Mouse (Mus musculus): ENCODE results near the gene Dnajb2. TPM values are rescaled to one million over a fixed set of nuclear protein-coding genes. Genes with fewer than 3 reads are reported as not detected.

Gene Dnajb2
- polyA plus RNA-seq, 1 experiment, result 6.7 TPM

DNA sequence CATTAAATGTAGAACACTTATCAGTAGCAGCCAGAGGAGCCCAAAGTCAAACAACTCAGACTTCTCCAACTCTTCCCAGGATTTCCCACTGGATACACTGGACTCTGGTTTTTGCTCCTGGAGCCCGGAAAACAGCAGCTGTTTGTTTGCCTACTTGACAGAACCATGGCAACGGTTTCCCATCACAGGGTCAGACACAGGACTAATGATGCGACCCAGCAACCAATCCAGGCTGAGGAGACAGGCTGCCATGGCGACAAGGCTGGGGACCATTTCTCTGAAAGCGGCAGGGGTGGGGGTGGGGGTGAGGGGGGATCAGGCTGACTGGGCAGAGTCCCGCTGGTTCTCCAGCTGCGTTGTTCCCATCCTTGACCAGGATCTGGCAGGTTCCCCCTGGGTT lies 53.2 kb downstream of the Dnajb2 start:
- TF ChIP-seq CTCF (IDR thresholded peaks at IDR 0.05; ENCODE audit: low read depth, low read length) (no peak), POLR2A (IDR thresholded peaks at IDR 0.05; ENCODE audit: borderline replicate concordance, low read depth, low read length) (no peak)
- H3K4me3 ChIP-seq (ENCODE audit: insufficient read depth, low read length), result no peak overlapping the region
- H3K27ac ChIP-seq (ENCODE audit: insufficient read depth, low read depth, low read length), result no peak overlapping the region
- H3K4me1 ChIP-seq (ENCODE audit: control insufficient read depth, insufficient read depth, low read length), result no peaks in the 10 kb centered on the region

DNA sequence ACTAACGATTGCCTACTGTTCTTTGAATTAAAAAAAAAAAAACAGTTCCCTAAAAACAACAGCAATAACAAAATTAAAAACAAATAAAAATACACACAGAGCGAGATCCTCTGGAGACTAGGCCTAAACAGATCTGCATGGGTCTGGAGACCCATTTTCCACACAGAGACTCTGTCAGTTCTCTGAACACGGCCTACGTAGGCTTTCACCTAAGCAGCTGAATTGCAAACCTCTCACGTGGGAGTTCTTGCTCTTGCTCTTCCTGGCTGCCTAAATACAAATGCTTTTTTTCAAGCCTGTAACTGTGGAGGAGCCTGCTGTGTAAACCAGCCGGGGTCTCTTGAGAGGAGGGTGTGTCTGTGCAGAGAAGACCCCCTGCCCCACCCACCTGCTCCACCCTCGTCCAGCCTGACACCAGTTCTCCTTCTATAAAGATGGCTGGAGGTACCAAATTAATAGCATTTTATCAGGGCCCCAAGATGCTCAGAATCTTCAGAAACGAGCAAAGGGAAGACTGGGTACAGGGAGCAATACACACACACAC lies 53.8 kb downstream of the Dnajb2 start:
- H3K27ac ChIP-seq (ENCODE audit: insufficient read depth, low read depth, low read length), result no peak overlapping the region
- TF ChIP-seq CTCF (IDR thresholded peaks at IDR 0.05; ENCODE audit: low read depth, low read length), result no peak
- TF ChIP-seq POLR2A (IDR thresholded peaks at IDR 0.05; ENCODE audit: borderline replicate concordance, low read depth, low read length), result no peak
- H3K4me3 ChIP-seq (ENCODE audit: insufficient read depth, low read length), result no peak overlapping the region
- H3K4me1 ChIP-seq (ENCODE audit: control insufficient read depth, insufficient read depth, low read length), result no peaks in the 10 kb centered on the region

DNA sequence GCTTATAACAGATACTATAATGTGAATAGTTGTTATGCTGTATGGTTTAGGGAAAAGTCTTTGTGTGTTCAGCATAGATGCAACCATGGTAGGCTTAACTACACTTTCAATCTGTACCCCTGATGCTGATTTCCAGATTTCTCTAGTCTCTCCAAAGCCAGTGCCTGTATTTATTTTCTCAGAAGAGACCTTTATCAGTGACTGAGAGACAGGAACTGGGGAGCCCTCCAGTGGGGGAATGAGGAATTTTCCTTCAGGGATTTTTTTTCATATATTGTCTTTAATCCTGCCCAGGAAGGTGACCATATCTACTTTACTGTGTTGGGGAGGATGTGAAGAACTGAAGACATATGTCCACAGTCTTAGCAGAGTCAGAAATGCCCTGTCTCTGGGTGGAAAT lies 54.4 kb downstream of the Dnajb2 start:
- Histone ChIP-seq H3K27ac (ENCODE audit: insufficient read depth, low read depth, low read length) (no peak overlapping the region), H3K4me1 (ENCODE audit: control insufficient read depth, insufficient read depth, low read length) (no peaks in the 10 kb centered on the region), H3K4me3 (ENCODE audit: insufficient read depth, low read length) (no peak overlapping the region)
- TF ChIP-seq CTCF (IDR thresholded peaks at IDR 0.05; ENCODE audit: low read depth, low read length) (no peak), POLR2A (IDR thresholded peaks at IDR 0.05; ENCODE audit: borderline replicate concordance, low read depth, low read length) (no peak)

DNA sequence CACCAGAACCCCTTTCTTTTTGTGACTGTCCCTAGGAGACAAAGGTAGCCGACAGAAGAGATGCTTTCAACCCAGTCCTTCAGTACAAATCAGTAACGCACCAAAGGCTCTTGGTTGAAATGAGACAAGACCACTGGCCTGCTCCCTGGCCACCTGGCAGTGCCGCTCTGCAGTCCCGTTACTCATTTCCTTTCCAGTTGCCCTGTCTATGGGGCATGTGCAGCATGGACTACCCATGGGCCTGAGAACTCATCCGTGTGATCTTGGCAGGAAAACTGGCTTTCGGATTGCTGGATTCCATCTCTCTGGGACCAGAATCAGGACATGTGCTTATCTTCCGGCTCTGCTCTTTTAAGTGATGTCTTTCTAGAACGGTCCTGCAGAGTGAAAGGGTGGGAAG lies 55.1 kb downstream of the Dnajb2 start:
- Histone ChIP-seq H3K4me1 (ENCODE audit: control insufficient read depth, insufficient read depth, low read length) (no peaks in the 10 kb centered on the region), H3K4me3 (ENCODE audit: insufficient read depth, low read length) (no peak overlapping the region), H3K27ac (ENCODE audit: insufficient read depth, low read depth, low read length) (no peak overlapping the region)
- TF ChIP-seq CTCF (IDR thresholded peaks at IDR 0.05; ENCODE audit: low read depth, low read length) (no peak), POLR2A (IDR thresholded peaks at IDR 0.05; ENCODE audit: borderline replicate concordance, low read depth, low read length) (no peak)

GRCm38 (mm10) chr1:75292476-75293330 lies 56.5 kb downstream of the Dnajb2 start:
- Histone ChIP-seq H3K4me1 (ENCODE audit: control insufficient read depth, insufficient read depth, low read length) (no peaks in the 10 kb centered on the region), H3K4me3 (ENCODE audit: insufficient read depth, low read length) (no peak overlapping the region), H3K27ac (ENCODE audit: insufficient read depth, low read depth, low read length) (no peak overlapping the region)
- TF ChIP-seq POLR2A (IDR thresholded peaks at IDR 0.05; ENCODE audit: borderline replicate concordance, low read depth, low read length), result no peak
- no peak for TF ChIP-seq CTCF (IDR thresholded peaks at IDR 0.05; ENCODE audit: low read depth, low read length)

- Histone ChIP-seq H3K27ac (ENCODE audit: insufficient read depth, low read depth, low read length) (no peak overlapping the region), H3K4me1 (ENCODE audit: control insufficient read depth, insufficient read depth, low read length) (no peaks in the 10 kb centered on the region), H3K4me3 (ENCODE audit: insufficient read depth, low read length) (no peak overlapping the region)
- TF ChIP-seq POLR2A (IDR thresholded peaks at IDR 0.05; ENCODE audit: borderline replicate concordance, low read depth, low read length) (no peak), CTCF (IDR thresholded peaks at IDR 0.05; ENCODE audit: low read depth, low read length) (no peak)
Observed at GRCm38 (mm10) chr1:75293331-75293701, 57.1 kb downstream of the Dnajb2 start.

DNA sequence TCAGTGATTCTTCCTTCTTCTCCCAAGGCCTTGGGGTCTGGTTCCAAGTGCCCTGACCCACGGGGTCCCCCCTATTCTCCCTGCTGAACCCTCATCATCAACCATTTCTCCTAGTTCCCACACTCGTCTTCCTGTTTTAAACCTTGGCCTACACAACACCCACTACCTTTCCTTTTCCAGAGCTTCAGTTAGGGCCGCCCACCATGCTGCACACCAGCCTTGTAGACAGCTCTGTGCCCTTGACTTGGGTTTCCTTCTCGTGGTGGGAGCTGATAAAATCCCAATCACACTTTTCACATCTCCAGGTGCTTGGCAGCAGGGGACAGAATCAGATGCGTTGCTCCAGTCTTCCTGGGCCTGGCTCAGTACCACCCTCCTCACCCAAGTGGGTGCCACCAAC lies 58.1 kb downstream of the Dnajb2 start:
- Histone ChIP-seq H3K4me1 (ENCODE audit: control insufficient read depth, insufficient read depth, low read length) (no peaks in the 10 kb centered on the region), H3K4me3 (ENCODE audit: insufficient read depth, low read length) (no peak overlapping the region), H3K27ac (ENCODE audit: insufficient read depth, low read depth, low read length) (no peak overlapping the region)
- TF ChIP-seq CTCF (IDR thresholded peaks at IDR 0.05; ENCODE audit: low read depth, low read length) (no peak), POLR2A (IDR thresholded peaks at IDR 0.05; ENCODE audit: borderline replicate concordance, low read depth, low read length) (no peak)

Other genes starting within 250 kb of the Dnajb2 start
- gene Nhej1, start 111.2 kb upstream of the Dnajb2 start, polyA plus RNA-seq (2012; ENCODE audit: insufficient read depth, insufficient read length, missing spikeins), result 5.1 and 6.3 TPM in 2 replicates
- not detected in 2 replicates for gene Slc23a3, start 102.5 kb upstream of the Dnajb2 start, polyA plus RNA-seq (2012; ENCODE audit: insufficient read depth, insufficient read length, missing spikeins)
- 92.2 and 101 TPM in 2 replicates for gene Cnppd1, start 93.7 kb upstream of the Dnajb2 start, polyA plus RNA-seq (2012; ENCODE audit: insufficient read depth, insufficient read length, missing spikeins)
- gene Retreg2, start 93.6 kb upstream of the Dnajb2 start, polyA plus RNA-seq (2012; ENCODE audit: insufficient read depth, insufficient read length, missing spikeins), result 107 and 113 TPM in 2 replicates
- 28.3 and 34.6 TPM in 2 replicates for gene Zfand2b, start 67.8 kb upstream of the Dnajb2 start, polyA plus RNA-seq (2012; ENCODE audit: insufficient read depth, insufficient read length, missing spikeins)
- gene Abcb6, start 56.0 kb upstream of the Dnajb2 start, polyA plus RNA-seq (2012; ENCODE audit: insufficient read depth, insufficient read length, missing spikeins), result 16.6 and 18.6 TPM in 2 replicates
- gene Ankzf1, start 44.3 kb upstream of the Dnajb2 start, polyA plus RNA-seq (2012; ENCODE audit: insufficient read depth, insufficient read length, missing spikeins), result 19.6 and 29.7 TPM in 2 replicates
- gene Atg9a, start 44.2 kb upstream of the Dnajb2 start, polyA plus RNA-seq (2012; ENCODE audit: insufficient read depth, insufficient read length, missing spikeins), result 30.2 and 33.5 TPM in 2 replicates
- 27.1 and 28.0 TPM in 2 replicates for gene Glb1l, start 25.6 kb upstream of the Dnajb2 start, polyA plus RNA-seq (2012; ENCODE audit: insufficient read depth, insufficient read length, missing spikeins)
- 41.9 and 46.0 TPM in 2 replicates for gene Stk16, start 25.6 kb upstream of the Dnajb2 start, polyA plus RNA-seq (2012; ENCODE audit: insufficient read depth, insufficient read length, missing spikeins)
- 38.7 and 47.0 TPM in 2 replicates for gene Tuba4a, start 16.5 kb upstream of the Dnajb2 start, polyA plus RNA-seq (2012; ENCODE audit: insufficient read depth, insufficient read length, missing spikeins)
- not detected in 2 replicates for gene A630095N17Rik, start 4.3 kb upstream of the Dnajb2 start, polyA plus RNA-seq (2012; ENCODE audit: insufficient read depth, insufficient read length, missing spikeins)
- 0.60 and 0.94 TPM in 2 replicates for gene Ptprn, start 28.1 kb downstream of the Dnajb2 start, polyA plus RNA-seq (2012; ENCODE audit: insufficient read depth, insufficient read length, missing spikeins)
- gene Resp18, start 42.0 kb downstream of the Dnajb2 start, polyA plus RNA-seq (2012; ENCODE audit: insufficient read depth, insufficient read length, missing spikeins), result not detected in 2 replicates
- 39.3 and 43.3 TPM in 2 replicates for gene Dnpep, start 81.6 kb downstream of the Dnajb2 start, polyA plus RNA-seq (2012; ENCODE audit: insufficient read depth, insufficient read length, missing spikeins)
- gene Des, start 123.9 kb downstream of the Dnajb2 start, polyA plus RNA-seq (2012; ENCODE audit: insufficient read depth, insufficient read length, missing spikeins), result 0.70 TPM in 1 of 2 replicates, not detected in the other
- gene Speg, start 138.9 kb downstream of the Dnajb2 start, polyA plus RNA-seq (2012; ENCODE audit: insufficient read depth, insufficient read length, missing spikeins), result 32.4 and 36.2 TPM in 2 replicates
- gene Gmppa, start 199.5 kb downstream of the Dnajb2 start, polyA plus RNA-seq (2012; ENCODE audit: insufficient read depth, insufficient read length, missing spikeins), result 79.2 and 89.6 TPM in 2 replicates
- gene Asic4, start 214.0 kb downstream of the Dnajb2 start, polyA plus RNA-seq (2012; ENCODE audit: insufficient read depth, insufficient read length, missing spikeins), result not detected in 2 replicates
- gene Chpf, start 242.9 kb downstream of the Dnajb2 start, polyA plus RNA-seq (2012; ENCODE audit: insufficient read depth, insufficient read length, missing spikeins), result 0.95 and 1.3 TPM in 2 replicates
- gene Tmem198, start 243.1 kb downstream of the Dnajb2 start, polyA plus RNA-seq (2012; ENCODE audit: insufficient read depth, insufficient read length, missing spikeins), result not detected in 2 replicates

Data from bone marrow macrophage, adult 2 months (primary cell).